Mouse (Mus musculus): ENCODE data around the gene Amacr. TPM values are rescaled to one million over a fixed set of nuclear protein-coding genes. Genes with fewer than 3 reads are reported as not detected.
A peak's percentile ranks its signal among the peaks of the same experiment; 100 is the strongest.

The Amacr gene
- total RNA-seq (2014; rRNA removed): 7.7 and 10.6 TPM in 2 replicates
- polyA plus RNA-seq (2015; fragmentation: Nextera tagmentation; extraction: Ambion mirVana): 7.7 and 10.3 TPM in 2 replicates

DNA sequence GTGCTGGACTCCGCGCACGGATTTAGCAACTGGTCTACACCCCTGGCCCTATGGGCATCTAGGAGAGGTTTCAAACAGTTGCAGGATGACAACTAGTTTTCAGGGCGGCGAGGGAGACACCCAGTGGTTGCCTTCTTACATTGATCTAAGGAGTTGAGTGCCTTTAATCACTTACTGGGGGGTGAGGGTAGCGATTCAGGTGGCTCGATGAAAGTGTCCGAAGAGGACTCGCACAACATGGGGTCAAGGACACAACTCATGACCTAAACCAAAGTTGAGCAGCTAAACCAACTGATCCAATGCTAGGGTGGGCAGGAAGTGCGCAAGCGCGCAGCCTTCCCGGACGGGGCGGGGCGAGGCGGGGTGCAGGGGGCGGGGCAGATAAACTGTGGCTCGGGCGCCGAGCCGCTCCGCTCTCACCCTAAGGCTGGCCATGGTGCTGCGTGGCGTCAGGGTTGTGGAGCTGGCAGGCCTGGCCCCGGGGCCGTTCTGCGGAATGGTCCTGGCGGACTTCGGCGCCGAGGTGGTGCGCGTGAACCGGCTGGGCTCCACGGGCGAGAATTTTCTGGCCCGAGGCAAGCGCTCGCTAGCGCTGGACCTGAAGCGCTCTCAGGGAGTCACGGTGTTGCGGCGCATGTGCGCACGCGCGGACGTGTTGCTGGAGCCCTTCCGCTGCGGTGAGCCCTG is at the start of gene Amacr:
TSS of gene Amacr (plus strand) at position 380 of the 687 bp plus-strand sequence.
- peak within 1 kb of the TSS; percentile 68 for H3K4me3 ChIP-seq (ENCODE audit: low read depth, low read length)
- H3K9me3 ChIP-seq (ENCODE audit: low read length): no peaks in the 10 kb centered on the region
- peak; percentile 68 for TF ChIP-seq CTCF (IDR thresholded peaks at IDR 0.05; ENCODE audit: low read depth)
- H3K36me3 ChIP-seq (ENCODE audit: insufficient read depth): no peaks in the 10 kb centered on the region
- H3K27ac ChIP-seq (ENCODE audit: low read depth, low read length): peak within 1 kb of the TSS; percentile 87
- DNase-seq (peak; percentile 95), ATAC-seq (peak; percentile 99)
- H3K9ac ChIP-seq: peak within 1 kb of the TSS; percentile 74
- under 1% methylated on average over 52 of the region's 52 CpGs for WGBS
- H3K4me1 ChIP-seq (ENCODE audit: insufficient read depth): no peaks in the 10 kb centered on the region
- H3K4me2 ChIP-seq (ENCODE audit: low read depth): peak within 1 kb of the TSS; percentile 51
- H3K27me3 ChIP-seq (ENCODE audit: insufficient read depth, low read length): no peaks in the 10 kb centered on the region

DNA sequence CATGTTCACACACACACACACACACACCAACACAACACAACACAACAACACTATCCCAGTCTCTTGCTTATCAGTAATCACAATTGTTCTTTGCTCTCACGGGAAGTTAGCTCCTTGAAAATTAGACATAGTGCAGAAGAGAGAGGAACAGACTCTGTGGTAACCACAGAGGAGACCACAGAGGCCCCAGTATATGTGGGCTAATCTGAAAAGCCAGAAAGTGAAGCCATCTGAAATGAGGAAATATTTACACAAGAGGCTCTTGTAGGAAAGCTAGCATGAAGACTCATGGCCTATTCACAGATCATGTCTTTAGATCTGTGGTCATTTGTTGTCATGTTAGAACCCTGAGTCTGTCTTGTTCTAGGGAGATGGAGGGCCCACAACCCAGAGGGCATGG is 47.6 kb upstream of the Amacr start:
- no peak overlapping the region for H3K4me2 ChIP-seq (ENCODE audit: low read depth)
- no peak for ATAC-seq
- DNase-seq: no peak
- H3K9me3 ChIP-seq (ENCODE audit: low read length): no peaks in the 10 kb centered on the region
- no peak overlapping the region for H3K4me3 ChIP-seq (ENCODE audit: low read depth, low read length)
- H3K9ac ChIP-seq: no peak overlapping the region
- H3K27me3 ChIP-seq (ENCODE audit: insufficient read depth, low read length): no peaks in the 10 kb centered on the region
- H3K27ac ChIP-seq (ENCODE audit: low read depth, low read length): no peak overlapping the region
- 74% methylated on average over 1 of the region's 1 CpGs for WGBS
- no peaks in the 10 kb centered on the region for H3K36me3 ChIP-seq (ENCODE audit: insufficient read depth)
- TF ChIP-seq CTCF (IDR thresholded peaks at IDR 0.05; ENCODE audit: low read depth): no peak
- no peaks in the 10 kb centered on the region for H3K4me1 ChIP-seq (ENCODE audit: insufficient read depth)

DNA sequence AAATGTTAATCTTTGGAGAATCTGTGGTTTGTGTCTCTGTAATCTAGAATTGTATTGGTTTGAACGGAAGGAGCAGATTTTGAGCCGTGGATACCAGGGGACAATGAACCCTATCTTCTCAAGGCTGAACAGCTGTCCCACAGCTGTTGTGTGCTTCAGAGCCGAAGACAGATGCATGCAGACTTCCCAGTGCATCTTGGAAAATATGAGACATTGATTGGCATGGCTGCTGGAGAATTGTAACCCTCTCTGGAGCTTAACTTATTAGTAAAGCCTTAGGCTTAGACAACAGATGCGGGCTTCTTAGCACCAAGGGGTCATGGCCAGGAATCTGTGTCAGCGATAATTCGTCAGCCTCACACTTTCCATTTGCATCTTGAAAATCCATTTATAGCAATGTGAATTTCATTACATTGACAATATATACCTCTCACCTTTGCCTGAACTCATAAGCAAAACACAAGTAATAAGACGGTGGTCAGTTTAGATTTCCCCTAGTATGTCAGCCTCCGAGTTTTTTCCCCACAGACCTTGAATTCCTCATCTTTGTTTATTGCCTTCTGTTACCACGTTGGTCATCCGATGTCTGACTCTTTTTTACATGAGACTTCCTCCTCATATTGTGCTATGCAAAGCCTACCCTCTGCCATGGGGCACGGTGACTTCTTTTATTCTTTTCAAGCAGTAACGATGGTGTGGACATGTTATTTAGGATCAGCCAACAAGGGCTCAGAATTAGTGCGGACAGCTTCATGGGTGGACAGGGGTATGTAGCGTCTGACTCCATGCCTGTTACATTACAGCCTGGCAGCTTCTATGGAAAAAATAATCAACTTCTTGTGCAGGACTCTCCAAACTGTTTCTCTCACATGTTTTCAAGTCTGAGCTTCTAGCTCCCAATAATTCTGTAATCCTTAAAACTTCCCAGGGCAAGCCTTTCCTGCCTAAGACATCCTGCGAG is 41.1 kb upstream of the Amacr start:
- H3K4me3 ChIP-seq (ENCODE audit: low read depth, low read length): no peak overlapping the region
- WGBS: 84% methylated on average over 15 of the region's 15 CpGs
- no peaks in the 10 kb centered on the region for H3K36me3 ChIP-seq (ENCODE audit: insufficient read depth)
- H3K27me3 ChIP-seq (ENCODE audit: insufficient read depth, low read length): no peaks in the 10 kb centered on the region
- no peak for ATAC-seq
- no peak for TF ChIP-seq CTCF (IDR thresholded peaks at IDR 0.05; ENCODE audit: low read depth)
- H3K9ac ChIP-seq: no peak overlapping the region
- H3K9me3 ChIP-seq (ENCODE audit: low read length): no peaks in the 10 kb centered on the region
- DNase-seq: no peak
- no peak overlapping the region for H3K4me2 ChIP-seq (ENCODE audit: low read depth)
- H3K27ac ChIP-seq (ENCODE audit: low read depth, low read length): no peak overlapping the region
- H3K4me1 ChIP-seq (ENCODE audit: insufficient read depth): no peaks in the 10 kb centered on the region

DNA sequence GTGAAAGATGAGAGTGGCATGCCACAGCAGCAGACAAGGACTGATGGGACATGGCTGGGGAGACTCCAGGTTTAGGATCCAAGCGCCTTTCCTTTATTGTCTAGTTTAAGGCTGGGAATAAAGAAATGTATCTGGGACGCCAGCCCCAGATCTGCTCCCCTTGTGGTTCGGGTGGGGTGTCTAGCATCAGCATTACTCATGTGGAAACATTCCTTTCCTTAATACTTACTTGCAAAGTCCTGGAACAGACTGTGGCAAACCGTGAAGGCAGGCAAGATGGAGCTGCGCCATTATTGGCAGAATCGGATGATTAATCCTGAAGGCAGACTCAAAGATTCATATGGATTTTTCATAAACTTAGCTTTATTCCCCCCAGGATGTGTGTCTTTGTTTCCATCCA is 39.7 kb upstream of the Amacr start:
- no peak for ATAC-seq
- no peak overlapping the region for H3K4me2 ChIP-seq (ENCODE audit: low read depth)
- no peak overlapping the region for H3K27ac ChIP-seq (ENCODE audit: low read depth, low read length)

DNA sequence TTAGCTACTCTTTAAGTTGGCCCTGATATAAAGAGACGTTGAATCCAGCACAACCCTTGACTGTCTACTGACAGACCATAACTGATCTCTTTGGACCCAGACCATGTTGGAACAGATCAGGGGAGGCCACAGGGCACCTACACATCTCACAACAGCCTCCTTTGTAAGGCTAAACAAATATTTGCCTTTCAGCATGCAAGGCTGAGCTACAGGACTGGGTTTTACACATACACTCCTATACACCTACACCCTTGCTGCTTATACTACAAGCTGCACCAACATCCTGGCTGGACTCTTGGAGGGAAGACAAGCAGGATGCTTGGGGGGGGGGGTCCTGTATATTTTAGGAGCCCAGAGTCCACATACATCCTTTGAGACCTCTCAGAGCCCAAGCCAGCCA is 33.7 kb upstream of the Amacr start:
- Histone ChIP-seq H3K27ac (ENCODE audit: low read depth, low read length) (no peak overlapping the region), H3K4me1 (ENCODE audit: insufficient read depth) (no peaks in the 10 kb centered on the region), H3K9ac (no peak overlapping the region), H3K4me2 (ENCODE audit: low read depth) (no peak overlapping the region), H3K36me3 (ENCODE audit: insufficient read depth) (no peaks in the 10 kb centered on the region), H3K4me3 (ENCODE audit: low read depth, low read length) (no peak overlapping the region), H3K9me3 (ENCODE audit: low read length) (no peaks in the 10 kb centered on the region), H3K27me3 (ENCODE audit: insufficient read depth, low read length) (no peaks in the 10 kb centered on the region)
- ATAC-seq: no peak
- no peak for DNase-seq
- TF ChIP-seq CTCF (IDR thresholded peaks at IDR 0.05; ENCODE audit: low read depth): no peak
- WGBS: 62% methylated on average over 1 of the region's 1 CpGs

More for the DNA sequence above, 39.7 kb upstream of the Amacr start:
- no peaks in the 10 kb centered on the region for H3K36me3 ChIP-seq (ENCODE audit: insufficient read depth)
- 73% methylated on average over 6 of the region's 6 CpGs for WGBS
- no peak overlapping the region for H3K9ac ChIP-seq
- H3K9me3 ChIP-seq (ENCODE audit: low read length): no peaks in the 10 kb centered on the region
- no peak for TF ChIP-seq CTCF (IDR thresholded peaks at IDR 0.05; ENCODE audit: low read depth)
- no peaks in the 10 kb centered on the region for H3K27me3 ChIP-seq (ENCODE audit: insufficient read depth, low read length)
- no peak for DNase-seq
- no peak overlapping the region for H3K4me3 ChIP-seq (ENCODE audit: low read depth, low read length)
- H3K4me1 ChIP-seq (ENCODE audit: insufficient read depth): no peaks in the 10 kb centered on the region

DNA sequence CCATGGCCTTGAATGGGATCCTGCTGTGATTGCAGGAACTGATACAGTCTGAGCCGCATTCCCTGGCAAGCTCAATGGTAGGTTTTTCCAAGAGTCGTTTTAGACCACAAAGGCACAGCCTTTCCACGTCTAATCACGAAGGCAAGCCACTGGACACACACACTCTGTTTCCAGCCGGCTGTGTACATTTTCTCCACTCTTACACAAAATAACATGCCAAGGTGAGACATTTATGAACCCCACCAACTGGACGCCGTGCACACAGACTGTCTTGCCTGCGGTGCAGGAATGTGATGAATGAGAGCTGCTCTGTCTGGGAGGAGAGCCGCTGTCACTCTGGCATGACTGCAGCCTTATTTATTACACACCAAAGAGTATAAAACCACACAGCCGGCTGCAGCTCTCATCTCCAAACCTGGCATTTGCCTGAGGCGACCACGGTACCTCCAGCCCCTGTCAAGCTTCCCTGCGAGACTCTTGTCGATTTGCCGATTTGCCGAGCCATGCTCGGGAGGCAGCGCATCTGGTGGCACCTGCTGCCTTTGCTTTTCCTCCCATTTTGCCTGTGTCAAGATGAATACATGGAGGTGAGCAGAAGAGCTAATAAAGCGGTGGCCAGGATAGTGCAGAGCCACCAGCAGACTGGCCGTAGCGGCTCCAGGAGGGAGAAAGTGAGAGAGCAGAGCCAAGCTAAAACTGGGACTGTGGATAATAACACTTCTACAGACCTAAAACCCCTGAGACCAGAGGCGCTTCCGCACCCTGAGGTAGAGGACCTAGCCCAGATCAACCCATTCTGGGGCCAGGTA is 29.4 kb upstream of the Amacr start, which contains the start of gene C1qtnf3:
TSS of gene C1qtnf3 (plus strand) at position 382 of the 809 bp plus-strand sequence.
- Histone ChIP-seq H3K36me3 (ENCODE audit: insufficient read depth) (no peaks in the 10 kb centered on the region), H3K27ac (ENCODE audit: low read depth, low read length) (no peak within 1 kb of the TSS), H3K4me3 (ENCODE audit: low read depth, low read length) (no peak within 1 kb of the TSS), H3K4me1 (ENCODE audit: insufficient read depth) (no peaks in the 10 kb centered on the region), H3K9ac (no peak within 1 kb of the TSS), H3K4me2 (ENCODE audit: low read depth) (no peak within 1 kb of the TSS), H3K27me3 (ENCODE audit: insufficient read depth, low read length) (no peaks in the 10 kb centered on the region), H3K9me3 (ENCODE audit: low read length) (no peaks in the 10 kb centered on the region)
- DNase-seq (no peak), ATAC-seq (no peak)
- no peak for TF ChIP-seq CTCF (IDR thresholded peaks at IDR 0.05; ENCODE audit: low read depth)
- 77% methylated on average over 23 of the region's 23 CpGs for WGBS
